Mouse (Mus musculus): Measurements from ENCODE around the gene Myoz1. TPM values are rescaled to one million over a fixed set of nuclear protein-coding genes. Genes with fewer than 3 reads are reported as not detected.
A peak's percentile ranks its signal among the peaks of the same experiment; 100 is the strongest.

Myoz1 gene
- polyA plus RNA-seq, 1 experiment from 2014 or later = 23.6 TPM

DNA sequence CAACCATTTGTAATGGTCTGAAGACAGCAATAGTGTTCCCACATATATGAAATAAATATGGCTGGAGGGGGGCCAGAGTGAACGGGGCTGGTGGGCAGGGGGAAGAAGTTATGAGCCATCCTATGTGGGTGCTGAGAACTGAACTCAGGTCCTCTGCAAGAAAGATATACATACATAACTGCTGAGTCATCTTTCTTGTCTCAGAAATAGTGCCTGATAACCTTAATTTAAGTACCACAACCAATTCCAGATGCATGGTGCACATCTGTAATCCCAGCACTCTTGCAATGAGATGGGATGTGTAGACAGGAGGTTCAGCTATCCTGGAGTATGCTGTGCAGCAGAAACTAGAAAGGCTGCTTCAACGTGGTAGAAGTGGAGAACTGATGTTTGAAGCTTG is 25.4 kb upstream of the Myoz1 start:
- H3K9me3 ChIP-seq (replicated peaks; ENCODE audit: control insufficient read depth, low read length) = no peaks in the 10 kb centered on the region
- H3K27ac ChIP-seq (ENCODE audit: low read depth, low read length) = no peak overlapping the region
- peaks cover 75% of the 10 kb centered on the region for H3K36me3 ChIP-seq (ENCODE audit: control insufficient read depth, insufficient read depth, low read length)
- no peak overlapping the region for H3K4me3 ChIP-seq (ENCODE audit: low read depth, low read length)
- no peak overlapping the region for H3K4me2 ChIP-seq
- H3K27me3 ChIP-seq (ENCODE audit: control insufficient read depth, insufficient read depth, low read length) = no peaks in the 10 kb centered on the region
- H3K4me1 ChIP-seq (ENCODE audit: control insufficient read depth, insufficient read depth, low read length) = peaks cover 4% of the 10 kb centered on the region; the same call in 1 of the 2 replicates
- H3K9ac ChIP-seq (ENCODE audit: low read depth, low read length) = no peak overlapping the region
- no peak for ATAC-seq (replicated peaks; ENCODE audit: insufficient number of reproducible peaks, low FRiP score, low TSS enrichment)
- 91% methylated on average over 2 of the region's 2 CpGs for WGBS (ENCODE audit: insufficient replicate concordance)

DNA sequence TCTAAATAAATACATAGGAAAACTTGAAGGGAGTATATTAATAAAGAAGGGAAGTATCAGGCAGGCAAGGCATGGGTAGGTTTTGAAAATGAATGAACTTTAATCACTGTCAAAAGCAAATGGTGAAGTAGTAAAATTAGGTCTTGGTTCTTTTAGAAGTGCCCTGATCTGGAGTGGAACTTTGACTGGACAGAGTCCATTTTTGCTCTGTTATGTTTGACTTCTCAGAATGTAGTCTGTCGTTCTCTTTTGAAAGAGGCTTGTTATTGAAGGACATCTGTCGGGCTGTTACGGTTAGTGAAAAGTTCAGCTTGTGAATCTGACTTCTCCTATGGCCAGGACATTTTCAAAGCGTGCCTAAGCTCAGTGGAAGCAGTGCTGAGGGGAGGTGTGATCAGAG is 21.6 kb upstream of the Myoz1 start:
- no peak overlapping the region for H3K4me2 ChIP-seq
- no peak overlapping the region for H3K4me3 ChIP-seq (ENCODE audit: low read depth, low read length)
- peaks cover 47% of the 10 kb centered on the region for H3K36me3 ChIP-seq (ENCODE audit: control insufficient read depth, insufficient read depth, low read length)
- H3K9me3 ChIP-seq (replicated peaks; ENCODE audit: control insufficient read depth, low read length) = no peaks in the 10 kb centered on the region
- no peaks in the 10 kb centered on the region for H3K27me3 ChIP-seq (ENCODE audit: control insufficient read depth, insufficient read depth, low read length)
- WGBS (ENCODE audit: insufficient replicate concordance) = 89% methylated on average over 4 of the region's 4 CpGs
- ATAC-seq (replicated peaks; ENCODE audit: insufficient number of reproducible peaks, low FRiP score, low TSS enrichment) = no peak
- no peak overlapping the region for H3K9ac ChIP-seq (ENCODE audit: low read depth, low read length)
- H3K4me1 ChIP-seq (ENCODE audit: control insufficient read depth, insufficient read depth, low read length) = peaks cover 13% of the 10 kb centered on the region
- H3K27ac ChIP-seq (ENCODE audit: low read depth, low read length) = no peak overlapping the region

- Histone ChIP-seq H3K27me3 (ENCODE audit: control insufficient read depth, insufficient read depth, low read length) (no peaks in the 10 kb centered on the region), H3K4me1 (ENCODE audit: control insufficient read depth, insufficient read depth, low read length) (peaks cover 9% of the 10 kb centered on the region), H3K4me3 (ENCODE audit: low read depth, low read length) (peak within 1 kb of the TSS; percentile 81), H3K36me3 (ENCODE audit: control insufficient read depth, insufficient read depth, low read length) (peaks cover 21% of the 10 kb centered on the region), H3K27ac (ENCODE audit: low read depth, low read length) (peak within 1 kb of the TSS; percentile 97), H3K4me2 (peak within 1 kb of the TSS; percentile 81), H3K9me3 (replicated peaks; ENCODE audit: control insufficient read depth, low read length) (no peaks in the 10 kb centered on the region; the same call in 1 of the 2 replicates), H3K9ac (ENCODE audit: low read depth, low read length) (peak within 1 kb of the TSS; percentile 90)
- WGBS (ENCODE audit: insufficient replicate concordance) = under 1% methylated on average over 43 of the region's 43 CpGs
- ATAC-seq (replicated peaks; ENCODE audit: insufficient number of reproducible peaks, low FRiP score, low TSS enrichment) = peak; percentile 92
Measured at GRCm38 (mm10) chr14:20674064-20674833, 17.9 kb upstream of the Myoz1 start, which contains the start of gene Sec24c. TSS of gene Sec24c (plus strand) at chr14:20674308.

DNA sequence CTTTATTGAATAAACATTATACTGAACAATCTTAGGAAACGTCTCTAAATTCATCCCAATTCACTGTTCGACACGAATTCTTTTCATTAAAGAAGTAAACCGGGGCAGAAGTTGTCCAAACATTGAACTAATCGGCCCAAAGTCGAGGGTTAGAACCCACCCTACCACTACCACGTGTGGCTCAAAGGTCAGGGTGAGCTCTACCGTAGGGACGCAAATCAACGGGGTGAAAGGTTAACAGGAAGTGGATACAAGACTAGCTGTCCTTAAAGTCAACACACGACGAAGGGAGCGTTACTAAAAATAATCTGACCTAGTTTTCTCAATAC is 17.4 kb upstream of the Myoz1 start:
- H3K9ac ChIP-seq (ENCODE audit: low read depth, low read length) = peak overlapping the region; percentile 67
- no peaks in the 10 kb centered on the region for H3K27me3 ChIP-seq (ENCODE audit: control insufficient read depth, insufficient read depth, low read length)
- peak; percentile 55 for ATAC-seq (replicated peaks; ENCODE audit: insufficient number of reproducible peaks, low FRiP score, low TSS enrichment)
- no peaks in the 10 kb centered on the region; the same call in 1 of the 2 replicates for H3K9me3 ChIP-seq (replicated peaks; ENCODE audit: control insufficient read depth, low read length)
- peaks cover 13% of the 10 kb centered on the region for H3K4me1 ChIP-seq (ENCODE audit: control insufficient read depth, insufficient read depth, low read length)
- H3K27ac ChIP-seq (ENCODE audit: low read depth, low read length) = peak overlapping the region; percentile 97
- peak overlapping the region; percentile 81 for H3K4me3 ChIP-seq (ENCODE audit: low read depth, low read length)
- WGBS (ENCODE audit: insufficient replicate concordance) = 9% methylated on average over 13 of the region's 13 CpGs
- H3K36me3 ChIP-seq (ENCODE audit: control insufficient read depth, insufficient read depth, low read length) = peaks cover 18% of the 10 kb centered on the region
- peak overlapping the region; percentile 81 for H3K4me2 ChIP-seq

GRCm38 (mm10) chr14:20672990-20673389 is 16.6 kb upstream of the Myoz1 start:
- Histone ChIP-seq H3K9ac (ENCODE audit: low read depth, low read length) (no peak overlapping the region), H3K27me3 (ENCODE audit: control insufficient read depth, insufficient read depth, low read length) (no peaks in the 10 kb centered on the region), H3K4me1 (ENCODE audit: control insufficient read depth, insufficient read depth, low read length) (peaks cover 14% of the 10 kb centered on the region), H3K4me3 (ENCODE audit: low read depth, low read length) (no peak overlapping the region), H3K4me2 (no peak overlapping the region), H3K36me3 (ENCODE audit: control insufficient read depth, insufficient read depth, low read length) (peaks cover 13% of the 10 kb centered on the region), H3K9me3 (replicated peaks; ENCODE audit: control insufficient read depth, low read length) (no peaks in the 10 kb centered on the region; the same call in 1 of the 2 replicates), H3K27ac (ENCODE audit: low read depth, low read length) (no peak overlapping the region)
- no peak for ATAC-seq (replicated peaks; ENCODE audit: insufficient number of reproducible peaks, low FRiP score, low TSS enrichment)
- 82% methylated on average over 2 of the region's 2 CpGs for WGBS (ENCODE audit: insufficient replicate concordance)

DNA sequence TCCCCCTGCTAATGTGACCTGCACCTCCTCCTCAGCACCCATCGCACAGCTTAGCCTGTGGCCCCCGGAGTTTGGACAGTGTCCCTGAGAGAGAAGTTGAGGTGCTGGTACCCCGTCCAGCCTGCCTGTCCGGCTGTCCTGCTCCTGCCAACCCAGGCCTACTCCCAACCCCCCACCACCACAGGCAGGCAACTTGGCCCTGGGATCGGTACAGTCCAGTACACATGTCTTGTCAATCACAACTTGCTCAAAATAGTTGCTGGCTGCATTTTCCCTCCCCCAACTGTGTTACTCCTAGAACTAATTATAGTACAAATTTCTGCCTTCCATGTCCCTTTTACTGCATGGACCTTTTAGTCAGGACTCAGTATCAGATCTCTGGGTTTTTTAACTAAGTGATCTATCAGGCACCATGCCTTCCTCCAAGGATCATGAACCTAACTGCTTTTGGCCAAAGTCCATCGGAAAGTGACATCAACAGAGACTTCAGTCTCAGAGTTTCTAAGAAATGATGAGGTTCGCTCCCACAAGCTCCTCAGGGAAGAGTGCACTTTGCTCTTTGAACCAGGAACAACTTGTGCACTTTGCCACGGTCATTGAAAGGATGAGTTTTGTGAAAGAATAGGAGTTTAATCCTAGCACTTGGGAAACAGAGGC is 11.9 kb upstream of the Myoz1 start, which contains the start of gene Synpo2l:
Synpo2l (minus strand) TSS at position 201 of the 657 bp plus-strand sequence.
- Histone ChIP-seq H3K9ac (ENCODE audit: low read depth, low read length) (peak within 1 kb of the TSS; percentile 65), H3K27me3 (ENCODE audit: control insufficient read depth, insufficient read depth, low read length) (no peaks in the 10 kb centered on the region), H3K4me1 (ENCODE audit: control insufficient read depth, insufficient read depth, low read length) (peaks cover 17% of the 10 kb centered on the region), H3K9me3 (replicated peaks; ENCODE audit: control insufficient read depth, low read length) (no peaks in the 10 kb centered on the region; the same call in 1 of the 2 replicates), H3K4me3 (ENCODE audit: low read depth, low read length) (peak within 1 kb of the TSS; percentile 34), H3K36me3 (ENCODE audit: control insufficient read depth, insufficient read depth, low read length) (no peaks in the 10 kb centered on the region), H3K27ac (ENCODE audit: low read depth, low read length) (peak within 1 kb of the TSS; percentile 73), H3K4me2 (peak within 1 kb of the TSS; percentile 57)
- peak; percentile 39; the same call in 1 of the 2 replicates for ATAC-seq (replicated peaks; ENCODE audit: insufficient number of reproducible peaks, low FRiP score, low TSS enrichment)
- WGBS (ENCODE audit: insufficient replicate concordance) = 54% methylated on average over 8 of the region's 8 CpGs

DNA sequence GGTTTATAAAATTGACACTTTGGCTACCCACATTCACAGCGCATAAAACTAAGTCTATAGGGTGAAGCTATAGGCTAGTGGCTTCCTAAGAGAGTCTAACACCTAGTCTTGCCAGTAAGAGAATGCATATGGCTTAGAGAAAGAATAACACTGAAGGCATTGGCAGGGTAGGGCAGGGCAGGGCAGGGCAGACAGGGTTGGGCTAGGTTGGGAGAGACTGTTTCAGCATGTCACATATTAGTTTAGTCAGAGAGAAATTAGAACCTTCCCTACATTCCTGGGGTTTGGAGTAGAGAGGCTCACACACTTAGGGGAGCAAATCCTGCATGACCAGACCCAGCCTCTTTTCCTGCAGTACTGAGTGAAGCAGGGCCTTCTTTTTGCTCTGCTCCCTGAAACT is 11.1 kb upstream of the Myoz1 start:
- Histone ChIP-seq H3K9ac (ENCODE audit: low read depth, low read length) (peak overlapping the region; percentile 65), H3K27ac (ENCODE audit: low read depth, low read length) (peak overlapping the region; percentile 73), H3K9me3 (replicated peaks; ENCODE audit: control insufficient read depth, low read length) (no peaks in the 10 kb centered on the region), H3K27me3 (ENCODE audit: control insufficient read depth, insufficient read depth, low read length) (no peaks in the 10 kb centered on the region), H3K4me3 (ENCODE audit: low read depth, low read length) (peak overlapping the region; percentile 34), H3K4me1 (ENCODE audit: control insufficient read depth, insufficient read depth, low read length) (peaks cover 17% of the 10 kb centered on the region), H3K4me2 (peak overlapping the region; percentile 57), H3K36me3 (ENCODE audit: control insufficient read depth, insufficient read depth, low read length) (no peaks in the 10 kb centered on the region)
- 56% methylated on average over 1 of the region's 1 CpGs for WGBS (ENCODE audit: insufficient replicate concordance)
- no peak for ATAC-seq (replicated peaks; ENCODE audit: insufficient number of reproducible peaks, low FRiP score, low TSS enrichment)

DNA sequence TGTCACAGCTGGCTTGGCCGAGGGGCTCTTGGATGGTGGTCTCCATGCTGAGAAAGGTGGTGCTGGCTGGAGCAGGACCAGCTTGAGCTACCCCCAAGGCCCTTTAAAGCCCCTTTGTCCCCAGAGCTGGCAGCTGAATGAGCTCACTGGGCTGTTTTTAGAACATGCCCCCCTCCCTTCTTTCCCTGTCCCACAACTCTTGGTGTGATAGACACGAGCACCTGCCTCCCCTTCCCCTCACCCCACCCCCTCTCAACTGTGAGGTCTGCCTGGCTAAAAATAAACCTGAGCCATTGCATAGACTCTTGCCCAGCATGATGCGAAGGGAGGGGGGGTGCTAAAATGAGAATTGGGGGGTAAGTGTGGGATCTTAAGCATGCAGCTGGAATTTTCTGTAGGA is 8.1 kb upstream of the Myoz1 start:
- peak overlapping the region; percentile 52 for H3K4me3 ChIP-seq (ENCODE audit: low read depth, low read length)
- no peaks in the 10 kb centered on the region for H3K36me3 ChIP-seq (ENCODE audit: control insufficient read depth, insufficient read depth, low read length)
- no peaks in the 10 kb centered on the region for H3K27me3 ChIP-seq (ENCODE audit: control insufficient read depth, insufficient read depth, low read length)
- no peaks in the 10 kb centered on the region for H3K9me3 ChIP-seq (replicated peaks; ENCODE audit: control insufficient read depth, low read length)
- WGBS (ENCODE audit: insufficient replicate concordance) = 21% methylated on average over 3 of the region's 3 CpGs
- H3K4me1 ChIP-seq (ENCODE audit: control insufficient read depth, insufficient read depth, low read length) = peaks cover 31% of the 10 kb centered on the region
- peak overlapping the region; percentile 97 for H3K27ac ChIP-seq (ENCODE audit: low read depth, low read length)
- ATAC-seq (replicated peaks; ENCODE audit: insufficient number of reproducible peaks, low FRiP score, low TSS enrichment) = peak; percentile 29; the same call in 1 of the 2 replicates
- H3K9ac ChIP-seq (ENCODE audit: low read depth, low read length) = peak overlapping the region; percentile 87
- H3K4me2 ChIP-seq = peak overlapping the region; percentile 92
